Mouse (Mus musculus) CH12.LX (cell line): ENCODE data around the gene Ran. TPM values are rescaled to one million over a fixed set of nuclear protein-coding genes. Genes with fewer than 3 reads are reported as not detected.
A peak's percentile ranks its signal among the peaks of the same experiment; 100 is the strongest.

Source experiments
- DNase-seq: peaks from one replicate; pipeline ENCODE4 v3.0.0-alpha.2; 2013; ENCODE audit errors: extremely low read depth
- H3K27ac ChIP-seq: 2 replicates; pipeline ENCODE4 v1.5.1; 2012; ENCODE audit warnings: low read depth, mild to moderate bottlenecking, control low read depth, moderate library complexity; ENCODE audit not compliant: insufficient read depth
- H3K27me3 ChIP-seq: replicated peaks from 2 replicates; pipeline ENCODE3; 2012; ENCODE audit warnings: inconsistent platforms
- H3K36me3 ChIP-seq, 2 experiments: replicated peaks in 1 of 2; 2 replicates each; pipeline versions ENCODE3 to v1.6.1; 2012; ENCODE audit warnings: inconsistent platforms in 1 of 2, low read length in 1 of 2, mild to moderate bottlenecking in 1 of 2, mixed read lengths in 1 of 2, moderate library complexity in 1 of 2; ENCODE audit not compliant: control insufficient read depth in 1 of 2, insufficient read depth in 1 of 2
- H3K4me1 ChIP-seq, 2 experiments: 2 replicates each; pipeline ENCODE4 v1.6.1; 2012; ENCODE audit warnings: inconsistent platforms in 1 of 2, moderate library complexity in 1 of 2; ENCODE audit not compliant: insufficient read depth in 2 of 2, control insufficient read depth in 1 of 2
- H3K4me2 ChIP-seq: 2 replicates; pipeline ENCODE4 v1.6.1; 2012; ENCODE audit warnings: low read depth, mild to moderate bottlenecking, control low read depth; ENCODE audit not compliant: poor library complexity, insufficient read depth, severe bottlenecking
- H3K4me3 ChIP-seq, 3 experiments: fragments of 150-350 bp in 1 of 3; sonication (generic) in 1 of 3; replicated peaks in 1 of 3; 2 replicates each; pipeline versions ENCODE3 to v1.5.1; 2011 to 2012; ENCODE audit warnings: low read depth in 2 of 3, low read length in 2 of 3, mild to moderate bottlenecking in 2 of 3, moderate library complexity in 2 of 3, control low read depth in 1 of 3, improper control_type of control experiment in 1 of 3, inconsistent platforms in 1 of 3, mixed read lengths in 1 of 3; ENCODE audit not compliant: poor library complexity in 1 of 3
- H3K79me2 ChIP-seq: replicated peaks from 2 replicates; pipeline ENCODE4 v1.6.1; 2012; ENCODE audit warnings: mild to moderate bottlenecking, moderate library complexity; ENCODE audit not compliant: control insufficient read depth, poor library complexity, insufficient read depth, severe bottlenecking; ENCODE audit errors: extremely low read depth
- H3K9ac ChIP-seq: 2 replicates; pipeline ENCODE4 v1.6.1; 2012; ENCODE audit warnings: low read depth, mild to moderate bottlenecking, control low read depth, moderate library complexity; ENCODE audit not compliant: insufficient read depth
- H3K9me3 ChIP-seq: replicated peaks from 2 replicates; pipeline ENCODE3; 2012; ENCODE audit warnings: low read length, inconsistent platforms, mixed read lengths
- BHLHE40 ChIP-seq: IDR thresholded peaks from 2 replicates; pipeline ENCODE4 v1.6.1; 2011; ENCODE audit warnings: mild to moderate bottlenecking, low read depth, low read length, improper control_type of control experiment
- CHD1 ChIP-seq: IDR thresholded peaks from 2 replicates; pipeline ENCODE4 v1.6.1; 2012; ENCODE audit warnings: low read depth, low read length, improper control_type of control experiment, inconsistent platforms
- CHD2 ChIP-seq: IDR thresholded peaks from 2 replicates; pipeline ENCODE4 v1.6.1; 2011; ENCODE audit warnings: low read length, improper control_type of control experiment
- CTCF ChIP-seq, 2 experiments: IDR thresholded peaks in 1 of 2; conservative IDR thresholded peaks in 1 of 2; 2 replicates each; pipeline ENCODE4 v1.5.1; 2011 to 2012; ENCODE audit warnings: low read depth in 2 of 2, low read length in 2 of 2, improper control_type of control experiment in 1 of 2, inconsistent platforms in 1 of 2, mild to moderate bottlenecking in 1 of 2, moderate library complexity in 1 of 2
- ELF1 ChIP-seq: IDR thresholded peaks from 2 replicates; pipeline ENCODE4 v1.6.1; 2014; ENCODE audit warnings: low read depth, mild to moderate bottlenecking, inconsistent platforms, low read length, improper control_type of control experiment
- ETS1 ChIP-seq: conservative IDR thresholded peaks from 2 replicates; pipeline ENCODE4 v1.6.1; 2012; ENCODE audit warnings: low read depth, mild to moderate bottlenecking, inconsistent platforms, low read length, improper control_type of control experiment, moderate library complexity
- HCFC1 ChIP-seq: IDR thresholded peaks from 2 replicates; pipeline ENCODE4 v1.6.1; 2012; ENCODE audit warnings: low read depth, mild to moderate bottlenecking, inconsistent platforms, low read length, improper control_type of control experiment
- IRF4 ChIP-seq: IDR thresholded peaks from 2 replicates; pipeline ENCODE4 v1.6.1; 2014; ENCODE audit warnings: low read depth, mild to moderate bottlenecking, inconsistent platforms, low read length, improper control_type of control experiment
- JUND ChIP-seq: conservative IDR thresholded peaks from 2 replicates; pipeline ENCODE4 v1.6.1; 2011; ENCODE audit warnings: low read depth, low read length, improper control_type of control experiment
- MAX ChIP-seq: IDR thresholded peaks from 2 replicates; pipeline ENCODE4 v1.6.1; 2011; ENCODE audit warnings: low read length, improper control_type of control experiment
- MAZ ChIP-seq: IDR thresholded peaks from 2 replicates; pipeline ENCODE4 v1.6.1; 2012; ENCODE audit warnings: low read depth, mild to moderate bottlenecking, inconsistent platforms, low read length, improper control_type of control experiment, moderate library complexity
- MEF2A ChIP-seq: IDR thresholded peaks from 2 replicates; pipeline ENCODE4 v1.6.1; 2014; ENCODE audit warnings: low read depth, mild to moderate bottlenecking, inconsistent platforms, low read length, improper control_type of control experiment, borderline replicate concordance
- MXI1 ChIP-seq: IDR thresholded peaks from 2 replicates; pipeline ENCODE4 v1.6.1; 2011; ENCODE audit warnings: mild to moderate bottlenecking, low read depth, low read length, improper control_type of control experiment
- MYC ChIP-seq: IDR thresholded peaks from 2 replicates; pipeline ENCODE4 v1.6.1; 2011; ENCODE audit warnings: low read depth, mild to moderate bottlenecking, improper control_type of control experiment, low read length
- NELFE ChIP-seq: IDR thresholded peaks from 2 replicates; pipeline ENCODE4 v1.6.1; 2011; ENCODE audit warnings: low read depth, low read length, improper control_type of control experiment
- NRF1 ChIP-seq: IDR thresholded peaks from 2 replicates; pipeline ENCODE4 v1.6.1; 2014; ENCODE audit warnings: low read depth, mild to moderate bottlenecking, inconsistent platforms, low read length, improper control_type of control experiment, moderate library complexity
- POLR2A ChIP-seq: IDR thresholded peaks from 2 replicates; pipeline ENCODE4 v1.6.1; 2011; ENCODE audit warnings: low read depth, mild to moderate bottlenecking, improper control_type of control experiment, low read length
- POLR2AphosphoS2 ChIP-seq: IDR thresholded peaks from 2 replicates; pipeline ENCODE4 v1.6.1; 2011; ENCODE audit warnings: low read depth, low read length, improper control_type of control experiment
- SIN3A ChIP-seq: IDR thresholded peaks from 2 replicates; pipeline ENCODE4 v1.6.1; 2012; ENCODE audit warnings: low read length, improper control_type of control experiment, inconsistent platforms
- TBP ChIP-seq: conservative IDR thresholded peaks from 2 replicates; pipeline ENCODE4 v1.6.1; 2011; ENCODE audit warnings: low read depth, low read length, improper control_type of control experiment
- TCF12 ChIP-seq: IDR thresholded peaks from 2 replicates; pipeline ENCODE4 v1.6.1; 2014; ENCODE audit warnings: low read depth, mild to moderate bottlenecking, inconsistent platforms, low read length, improper control_type of control experiment
- USF1 ChIP-seq: IDR thresholded peaks from 2 replicates; pipeline ENCODE4 v1.6.1; 2014; ENCODE audit warnings: low read depth, mild to moderate bottlenecking, inconsistent platforms, low read length, improper control_type of control experiment
- USF2 ChIP-seq: conservative IDR thresholded peaks from 2 replicates; pipeline ENCODE4 v1.6.1; 2011; ENCODE audit warnings: low read depth, low read length, improper control_type of control experiment
- ZC3H11A ChIP-seq: IDR thresholded peaks from 2 replicates; pipeline ENCODE4 v1.6.1; 2012; ENCODE audit warnings: low read depth, mild to moderate bottlenecking, inconsistent platforms, low read length, improper control_type of control experiment
- ZMIZ1 ChIP-seq: IDR thresholded peaks from 2 replicates; pipeline ENCODE4 v1.6.1; 2012; ENCODE audit warnings: low read depth, mild to moderate bottlenecking, inconsistent platforms, low read length, improper control_type of control experiment
- dilution Hi-C: fragments of 300-500 bp; cut with MboI; formaldehyde crosslinking; loops from 2 replicates; pipeline ENCODE4 v1.14.3; 2020; ENCODE audit warnings: low sequenced_read_pairs; ENCODE audit not compliant: extremely low pct_unique_long_range_greater_than_20kb, extremely low pct_ligation_motif_present
- in situ Hi-C: fragments of 300-500 bp; cut with MboI; formaldehyde crosslinking; loops from 3 replicates; pipeline ENCODE4 v1.14.3; 2019; ENCODE audit warnings: low sequenced_read_pairs, low pct_ligation_motif_present, low pct_unique_long_range_greater_than_20kb, mixed read lengths
- polyA plus RNA-seq: library from polyadenylated mRNA; unstranded; fragments of >175 nt; gene quantifications from 2 replicates; pipeline ENCODE4 v1.2.1, GENCODE M21; 2012; ENCODE audit warnings: low read depth; ENCODE audit not compliant: insufficient read length
- total RNA-seq, 2 experiments: library from RNA; depleted of rRNA; stranded (reverse); fragments of 300-350 nt in 1 of 2; fragments of >200 nt in 1 of 2; gene quantifications; 2 replicates each; pipeline ENCODE4 v1.2.3; 2012 to 2014

The Ran gene
- total RNA-seq (2012; rRNA removed), result 847 and 977 TPM in 2 replicates
- total RNA-seq (2014; rRNA removed), result 1,083 and 1,183 TPM in 2 replicates
- polyA plus RNA-seq, result 1,512 and 1,664 TPM in 2 replicates

DNA sequence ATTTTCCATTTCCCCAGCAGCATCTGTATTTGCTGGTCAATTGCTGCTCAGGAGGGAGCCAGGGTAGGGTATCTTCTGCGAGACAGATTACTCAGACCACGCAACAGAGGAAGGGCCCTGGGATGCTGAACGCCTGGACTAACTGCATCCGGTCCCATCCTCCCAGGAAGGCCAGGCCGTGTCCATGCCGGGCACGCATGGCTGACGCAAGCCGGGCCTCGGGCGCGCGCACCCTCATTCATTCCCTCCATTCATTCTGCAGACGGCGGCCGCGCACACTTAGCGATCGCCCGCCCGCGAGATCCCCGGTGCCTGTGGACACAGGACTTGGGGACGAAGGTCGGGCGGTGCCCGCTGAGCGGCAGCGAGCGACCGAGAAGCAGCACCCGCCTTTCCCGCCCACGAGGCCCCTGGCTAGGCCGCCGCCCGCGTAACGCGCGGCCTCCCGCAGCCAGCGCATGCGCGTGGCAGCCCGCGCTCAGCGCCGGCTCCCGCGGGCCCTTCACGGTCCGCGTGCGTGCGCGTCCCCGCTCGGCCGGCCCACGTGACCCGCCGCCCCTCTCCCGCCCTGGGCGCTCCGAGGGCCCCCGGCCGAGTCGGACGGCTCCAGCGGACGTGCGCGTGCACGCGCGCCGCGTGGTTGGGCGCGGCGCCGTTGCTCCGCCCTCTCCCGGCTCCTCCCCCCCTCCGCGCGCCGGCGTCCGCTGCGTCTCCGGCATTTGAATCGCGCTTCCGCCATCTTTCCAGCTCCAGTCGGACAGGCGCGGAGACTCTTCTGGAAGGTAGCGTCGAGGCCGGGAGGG, at the start of gene Ran:
Gene Ran (plus strand): TSS at position 573 of the 803 bp plus-strand sequence.
- peak; percentile 87 for DNase-seq
- peak within 1 kb of the TSS; percentile 60 for H3K4me2 ChIP-seq
- peaks cover 11 to 20% of the 10 kb centered on the region in 2 experiments for H3K36me3 ChIP-seq
- TF ChIP-seq CTCF (conservative IDR thresholded peaks at IDR 0.05 in 1 of 2, IDR thresholded peaks at IDR 0.05 in 1 of 2; ENCODE audit: low read depth in 2 of 2, low read length in 2 of 2) (no peak), POLR2AphosphoS2 (0 out of 2 replicates have a peak, but pooled peaks have one; percentile 8), MAX (peak; percentile 83), CHD1 (no peak), MYC (peak; percentile 95), IRF4 (peak; percentile 45; the same call in 1 of the 2 replicates), USF2 (no peak; the same call in 1 of the 2 replicates), MAZ (peak; percentile 63; the same call in 1 of the 2 replicates), ZMIZ1 (peak; percentile 23; the same call in 1 of the 2 replicates), JUND (no peak), TCF12 (peak; percentile 60), TBP (peak; percentile 60), NELFE (peak; percentile 71), NRF1 (peak; percentile 97), ETS1 (peak; percentile 51), HCFC1 (peak; percentile 66), SIN3A (no peak; the same call in 1 of the 2 replicates), MXI1 (0 out of 2 replicates have a peak, but pooled peaks have one; percentile 71), POLR2A (peak; percentile 77), ZC3H11A (no peak), ELF1 (peak; percentile 72), USF1 (peak; percentile 92), MEF2A (peak; percentile 11; the same call in 1 of the 2 replicates), BHLHE40 (peak; percentile 45; the same call in 1 of the 2 replicates), CHD2 (no peak)
- H3K79me2 ChIP-seq, result peaks cover 24% of the 10 kb centered on the region
- H3K27me3 ChIP-seq, result no peaks in the 10 kb centered on the region
- peak within 1 kb of the TSS; percentile 78 to 100 (median 83) for H3K4me3 ChIP-seq
- dilution Hi-C loops, result no loop called here
- H3K27ac ChIP-seq, result peak within 1 kb of the TSS; percentile 97
- peak within 1 kb of the TSS; percentile 96 for H3K9ac ChIP-seq
- in situ Hi-C loops, result loop anchor here (25.0 kb wide), 1 partner anchor 1407 kb away; no protein-coding TSS in a partner anchor
- peaks cover 15 to 21% of the 10 kb centered on the region in 2 experiments for H3K4me1 ChIP-seq
- no peaks in the 10 kb centered on the region for H3K9me3 ChIP-seq
